Mouse (Mus musculus): ENCODE data around the gene Mdm2.
"Not testable (repeated sequence)": the region's sequence is repeated elsewhere in the genome, so short reads cannot be mapped to it uniquely, and the experiment has no call there.

- TF ChIP-seq CTCF (IDR thresholded peaks at IDR 0.05; ENCODE audit: control insufficient read depth, insufficient read depth, low read length); POLR2A (IDR thresholded peaks at IDR 0.05; ENCODE audit: borderline replicate concordance, control insufficient read depth, low read depth, low read length): not testable (repeated sequence)
Measured at GRCm38 (mm10) chr10:117733626-117734025, 23.1 kb upstream of the Mdm2 start.
